Mouse (Mus musculus): ENCODE measurements around the gene Ap3m1.
A peak's percentile ranks its signal among the peaks of the same experiment; 100 is the strongest.
"Not testable (repeated sequence)": the region's sequence is repeated elsewhere in the genome, so short reads cannot be mapped to it uniquely, and the experiment has no call there.

Ap3m1 gene

DNA sequence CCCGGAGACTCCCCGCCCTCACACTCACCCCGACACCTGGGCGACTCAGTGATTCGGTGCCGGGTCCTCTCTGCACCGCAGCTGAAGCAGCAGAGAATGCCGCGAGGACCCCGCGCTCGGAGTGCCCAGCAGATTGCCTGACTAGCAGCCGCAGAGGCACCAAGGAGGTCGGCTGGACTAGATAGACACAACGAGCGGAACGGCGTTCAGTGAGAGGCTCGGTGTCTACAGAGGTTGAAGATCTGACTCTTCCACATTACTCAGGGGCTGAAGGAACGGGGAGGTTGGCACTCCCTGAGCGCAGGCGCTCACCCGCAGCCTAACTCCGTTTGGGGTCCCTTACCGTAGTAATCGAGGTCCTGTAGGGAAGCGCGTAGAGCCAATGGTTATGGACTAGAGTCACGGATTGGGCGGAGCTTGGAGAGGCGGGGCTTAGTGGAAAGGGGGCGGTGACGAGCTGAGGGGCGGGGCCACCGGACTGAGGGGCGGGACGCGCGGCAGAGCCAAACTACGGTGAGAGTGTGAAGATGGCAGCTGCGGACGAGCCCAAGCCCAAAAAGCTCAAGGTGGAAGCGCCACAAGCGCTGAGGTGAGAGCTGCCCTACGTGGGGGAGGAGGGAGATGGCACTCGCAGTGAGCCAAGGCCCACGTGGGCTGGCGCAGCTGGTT, at the start of gene Ap3m1, which contains the start of gene Adk:
Gene Ap3m1, minus strand, starts transcription at position 397 of the 669 bp plus-strand sequence.
Gene Adk, plus strand, starts transcription at position 463 of the 669 bp plus-strand sequence.
- peak; percentile 93 for DNase-seq

DNA sequence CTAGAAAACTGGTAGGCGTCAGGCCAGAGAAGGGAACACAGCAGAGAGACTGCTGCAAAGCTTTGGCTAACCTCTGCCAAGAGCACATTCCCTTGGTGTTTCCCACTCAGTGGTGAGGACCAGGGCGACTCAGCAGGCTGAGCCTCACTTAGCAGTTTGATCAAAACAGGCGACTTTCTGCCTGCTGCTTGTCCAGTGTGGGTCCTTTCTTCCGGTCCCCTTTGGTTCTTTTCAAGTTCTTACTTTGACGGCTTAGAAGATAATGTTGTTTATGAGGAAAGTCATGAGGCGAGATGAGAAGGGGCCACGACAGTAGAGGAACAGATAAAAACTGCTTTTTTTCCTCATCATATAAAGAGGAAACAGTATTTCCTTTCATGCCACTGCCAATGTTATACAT, 49.3 kb upstream of the Ap3m1 start:
- DNase-seq: no peak

DNA sequence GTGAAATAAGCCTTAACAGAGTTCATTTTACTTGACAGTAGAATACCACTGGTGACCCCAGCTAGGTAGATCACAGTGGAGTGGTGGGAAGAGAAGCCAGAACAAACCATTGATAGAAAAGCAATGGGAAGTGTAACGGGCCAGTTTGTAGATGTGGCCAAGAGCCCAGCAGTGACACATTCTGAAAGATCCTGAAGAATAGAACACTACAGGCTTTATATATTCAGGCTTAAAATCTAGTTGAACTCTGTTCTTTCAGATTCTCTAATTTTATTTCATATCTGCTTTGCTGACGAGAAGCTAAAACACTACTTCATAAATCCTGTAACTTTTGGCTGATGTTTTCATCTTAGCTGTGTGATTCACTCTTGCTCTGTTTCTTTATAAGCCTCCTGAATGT, 48.6 kb upstream of the Ap3m1 start:
- DNase-seq: no peak

DNA sequence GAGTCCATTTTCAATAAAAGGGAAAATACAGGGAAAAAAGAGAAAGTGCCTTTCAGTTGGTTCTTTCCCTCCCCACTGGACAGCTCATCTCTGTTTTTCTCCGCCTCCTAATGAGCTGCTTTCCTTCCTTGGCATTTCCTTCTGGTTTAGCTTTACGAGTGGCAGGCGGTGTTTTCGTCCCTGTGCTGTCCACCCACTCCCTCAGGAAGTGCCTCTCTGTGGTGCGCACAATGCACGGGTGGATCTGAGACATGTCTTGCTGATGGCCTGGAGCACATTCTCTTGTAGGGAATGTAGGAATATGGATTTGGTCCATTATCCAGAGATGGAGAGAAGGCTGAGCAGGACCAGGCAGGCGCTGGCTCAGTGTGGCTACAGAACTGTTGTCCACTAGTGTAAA, 47.1 kb upstream of the Ap3m1 start:
- peak; percentile 76 for DNase-seq

DNA sequence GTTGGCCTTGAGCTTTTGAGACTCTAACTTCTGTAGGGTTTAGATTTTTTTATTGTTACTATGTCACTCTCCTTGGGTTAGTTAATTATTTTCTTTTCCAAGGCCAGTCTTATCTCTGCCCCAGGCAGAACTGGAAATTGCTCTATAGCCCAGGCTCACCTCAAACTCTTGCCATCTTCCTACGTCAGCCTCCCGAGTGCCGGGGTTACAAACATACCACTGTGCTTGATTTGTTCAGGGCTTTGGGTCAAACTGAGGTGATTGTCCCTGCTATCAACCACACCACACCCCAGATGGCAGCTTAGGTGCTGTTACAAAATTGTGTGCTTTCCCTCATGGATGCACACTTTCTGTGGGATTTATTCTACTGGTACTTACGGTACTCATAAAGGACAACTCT, 44.4 kb upstream of the Ap3m1 start:
- no peak for DNase-seq

DNA sequence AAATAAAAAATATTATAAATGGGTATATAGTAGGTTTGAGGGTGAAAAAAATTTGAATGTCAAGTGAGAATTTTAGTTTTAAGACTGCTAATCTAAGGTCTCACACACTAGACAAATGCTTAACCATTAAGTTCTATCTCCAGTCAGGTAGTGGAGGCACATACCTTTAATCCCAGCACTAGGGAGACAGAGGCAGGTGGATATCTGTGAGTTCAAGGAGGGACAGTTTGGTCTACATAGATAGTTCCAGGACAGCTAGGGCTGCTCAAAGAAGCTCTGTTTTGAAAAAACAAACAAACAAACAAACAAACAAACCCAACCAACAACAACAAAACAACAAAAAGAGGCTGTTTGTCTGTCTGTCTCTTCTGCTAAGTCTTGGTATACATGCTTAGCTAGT, 44.0 kb upstream of the Ap3m1 start:
- DNase-seq: no peak

DNA sequence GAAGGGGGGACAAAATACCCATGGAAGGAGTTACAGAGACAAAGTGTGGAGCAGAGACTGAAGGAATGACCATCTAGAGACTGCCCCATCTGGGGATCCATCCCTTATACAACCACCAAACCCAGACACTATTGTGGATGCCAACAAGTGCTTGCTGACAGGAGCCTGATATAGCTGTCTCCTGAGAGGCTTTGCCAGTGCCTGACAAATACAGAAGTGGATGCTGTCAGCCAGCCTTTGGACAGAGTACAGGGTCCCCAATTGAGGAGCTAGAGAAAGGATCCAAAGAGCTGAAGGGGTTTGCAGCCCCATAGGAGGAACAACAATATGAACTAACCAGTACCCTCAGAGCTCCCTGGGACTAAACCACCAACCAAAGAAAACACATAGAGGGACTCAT, 41.9 kb upstream of the Ap3m1 start:
- not testable (repeated sequence) for DNase-seq

DNA sequence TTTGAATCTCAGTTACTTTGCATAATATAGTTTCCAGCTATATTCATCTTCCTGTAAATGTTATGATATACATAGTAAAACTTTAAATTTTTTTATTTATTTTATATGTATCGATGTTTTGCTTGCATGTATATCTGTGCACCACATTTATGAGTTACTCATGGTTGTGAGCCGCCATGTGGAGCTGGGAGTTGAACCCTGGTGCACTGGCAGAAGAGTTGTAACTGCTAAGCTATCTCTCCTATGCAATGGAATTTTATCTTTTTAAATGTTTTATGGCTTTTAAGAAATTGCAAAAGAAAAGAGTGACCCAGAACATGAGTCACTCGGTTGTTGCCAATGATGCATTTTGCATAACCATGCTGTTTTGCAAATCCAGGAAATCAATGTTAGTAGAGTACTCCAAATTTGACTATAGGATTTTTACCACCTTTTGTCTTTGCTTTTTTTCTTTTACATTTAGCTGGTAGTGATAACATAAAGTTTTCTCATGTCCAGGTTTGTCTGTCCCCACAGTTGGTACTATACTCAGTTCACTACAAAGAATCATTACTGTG, 38.7 kb upstream of the Ap3m1 start:
- DNase-seq: no peak

DNA sequence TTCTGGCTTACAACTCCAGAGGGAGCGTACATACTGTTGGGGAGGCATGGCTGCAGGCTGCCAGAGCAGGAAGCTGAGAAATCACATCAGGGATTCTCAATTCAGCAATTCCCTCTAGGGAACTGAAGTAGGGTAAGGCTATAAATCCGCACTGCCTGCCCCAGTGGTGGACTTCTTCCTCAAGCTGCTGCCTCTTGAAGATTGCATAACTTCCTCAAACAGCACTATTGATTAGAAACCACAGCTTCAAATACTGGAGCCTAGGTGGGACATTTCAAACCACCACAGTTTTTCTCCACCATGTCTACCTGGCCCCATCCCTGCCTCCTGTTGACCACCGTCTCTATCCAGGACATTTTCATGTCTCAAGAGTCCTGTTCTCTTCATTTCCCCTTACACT, 38.1 kb upstream of the Ap3m1 start:
- DNase-seq: no peak

DNA sequence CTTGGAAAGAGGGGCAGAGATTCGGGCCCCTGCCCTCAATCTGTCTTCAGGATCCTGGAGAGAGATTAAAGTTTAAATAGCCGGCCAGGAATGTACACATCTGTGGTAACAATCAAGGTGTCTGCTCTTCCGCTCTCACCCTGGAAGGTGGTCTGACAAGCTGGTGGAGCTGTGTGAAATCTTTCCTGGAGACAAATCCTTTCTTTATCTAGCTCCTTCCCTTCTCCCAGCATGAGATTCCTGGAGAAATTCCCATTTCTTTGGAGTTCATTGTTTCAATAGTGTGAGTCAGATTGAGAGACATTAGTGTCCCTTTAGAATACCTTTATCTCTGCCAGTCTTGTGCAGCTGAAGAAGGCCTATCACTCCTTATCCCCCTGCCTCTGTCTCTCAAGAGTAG, 36.4 kb upstream of the Ap3m1 start:
- DNase-seq: no peak

DNA sequence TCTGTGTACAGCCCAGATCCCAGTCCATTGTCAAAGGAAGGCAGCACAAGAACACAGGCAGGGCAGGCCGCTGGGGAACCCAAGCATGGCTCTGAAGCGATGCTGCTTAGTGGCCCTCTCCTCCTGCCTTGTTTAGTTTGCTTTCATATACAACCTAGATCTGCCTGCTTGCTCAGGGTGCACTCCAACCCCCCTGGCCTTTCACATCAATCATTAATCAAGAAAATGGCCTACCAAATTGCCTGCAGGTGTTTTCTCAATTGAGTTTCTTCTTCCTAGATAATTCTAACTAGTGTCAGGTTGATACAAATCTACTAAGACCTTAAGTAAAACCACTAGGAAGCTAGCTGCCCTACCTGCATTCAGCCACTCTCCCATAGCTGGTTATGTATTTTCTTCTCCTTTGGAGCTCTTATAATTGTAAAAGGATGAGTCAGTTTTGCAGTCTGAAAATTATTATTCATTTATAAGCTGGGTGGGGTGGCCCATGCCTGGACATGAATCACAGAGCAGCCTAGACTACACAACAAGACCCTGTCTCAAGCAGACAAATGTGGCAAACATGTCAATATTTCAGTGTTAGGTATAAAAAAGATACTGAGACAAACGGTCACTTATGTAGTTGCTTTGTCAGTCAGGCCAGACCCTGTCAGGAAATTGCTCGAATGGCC, 35.2 kb upstream of the Ap3m1 start:
- no peak for DNase-seq

DNA sequence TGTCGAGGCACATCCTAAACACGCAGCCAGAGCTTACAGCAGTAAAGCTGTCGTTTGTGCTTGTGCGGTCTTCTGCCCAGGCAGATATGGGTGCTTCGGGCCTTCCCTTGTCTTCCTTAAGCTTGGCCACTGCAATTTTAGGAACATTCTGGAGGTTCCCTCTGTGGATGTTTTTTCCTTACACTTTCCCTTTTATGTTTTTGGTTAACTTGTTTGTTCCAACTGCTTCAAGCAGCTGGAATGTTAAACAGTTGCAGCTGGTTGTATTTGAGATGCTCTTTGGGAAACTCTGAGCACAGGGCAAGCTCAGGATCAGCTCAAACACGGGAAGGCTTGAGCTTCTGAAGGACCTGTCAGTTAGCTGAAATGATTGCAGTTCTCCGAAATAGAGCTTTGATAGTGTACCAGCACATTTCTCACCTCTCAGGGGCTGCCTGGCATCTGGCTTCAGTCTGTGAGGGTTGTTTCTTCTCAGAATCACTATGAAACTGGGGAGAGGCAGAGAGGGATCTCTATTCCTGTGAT, 34.6 kb upstream of the Ap3m1 start:
- no peak for DNase-seq

DNA sequence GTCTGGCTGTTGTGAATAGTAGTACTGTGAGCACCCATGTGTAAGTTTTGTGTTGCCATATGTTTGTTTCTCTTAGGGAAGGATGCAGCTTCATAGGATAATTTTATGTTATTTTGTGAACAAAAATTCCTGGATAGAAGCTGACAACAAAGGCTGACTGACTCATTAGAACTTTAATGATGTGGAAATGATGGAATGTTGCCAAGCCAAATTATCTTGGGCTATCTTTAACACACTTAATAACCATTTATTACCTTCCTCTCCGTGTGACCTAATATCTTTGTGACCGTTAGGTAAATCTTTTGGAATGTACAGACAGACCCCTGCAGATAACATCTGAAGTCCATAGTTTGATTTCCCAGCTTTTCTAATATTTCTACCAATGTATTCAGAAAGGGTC, 33.8 kb upstream of the Ap3m1 start:
- no peak for DNase-seq

DNA sequence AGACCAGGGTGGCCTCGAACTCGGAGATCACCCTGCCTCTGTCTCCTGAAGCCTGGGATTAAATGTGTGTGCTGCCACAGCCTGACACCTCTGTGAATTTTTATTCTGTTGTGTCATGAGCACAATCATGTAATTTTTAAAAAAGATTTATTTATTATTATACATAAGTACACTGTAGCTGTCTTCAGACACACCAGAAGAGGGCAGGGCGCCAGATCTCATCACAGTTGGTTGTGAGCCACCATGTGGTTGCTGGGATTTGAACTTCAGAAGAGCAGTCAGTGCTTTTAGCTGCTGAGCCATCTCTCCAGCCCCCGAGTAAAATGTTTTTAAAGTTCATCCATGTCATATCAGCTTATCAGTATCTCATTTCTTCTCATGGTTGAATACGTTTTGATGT, 33.4 kb upstream of the Ap3m1 start:
- no peak for DNase-seq

DNA sequence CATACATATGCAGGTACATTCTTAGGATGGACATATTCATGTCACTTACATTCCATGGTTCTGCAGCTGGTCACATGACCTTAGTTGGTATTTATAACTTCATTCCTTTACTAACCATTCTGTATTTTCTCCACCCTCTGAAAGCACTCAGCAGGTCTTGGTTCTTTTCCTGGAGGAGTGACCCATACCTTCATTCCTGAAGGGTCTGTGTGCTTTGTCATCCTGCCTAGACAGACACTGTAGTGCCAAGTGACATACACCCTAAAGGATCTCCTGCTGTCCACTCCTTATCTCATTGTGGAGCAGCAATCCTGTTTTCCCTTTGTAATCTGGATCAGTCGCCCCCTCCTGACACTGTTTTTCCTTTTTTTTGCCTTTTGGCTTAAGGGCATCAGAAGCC, 30.5 kb upstream of the Ap3m1 start:
- no peak for DNase-seq

DNA sequence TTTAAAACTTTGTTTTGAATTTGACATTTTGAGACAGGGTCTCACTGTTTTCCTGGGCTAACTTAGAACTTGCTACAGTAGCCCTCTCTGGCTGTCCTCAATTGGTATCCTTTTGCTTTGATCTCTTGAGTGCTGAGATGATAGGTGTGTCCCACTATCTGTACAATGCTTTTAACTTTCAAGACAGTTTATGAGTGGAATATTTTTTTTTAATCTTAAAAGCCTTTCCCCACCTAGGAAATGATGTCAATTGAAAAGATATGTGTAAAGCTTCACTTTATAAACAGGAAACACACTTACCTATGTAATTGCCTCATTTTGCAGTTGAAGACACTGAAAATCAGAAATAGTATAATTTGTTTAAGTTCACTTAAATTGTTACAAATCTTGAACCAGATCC, 26.2 kb upstream of the Ap3m1 start:
- no peak for DNase-seq

DNA sequence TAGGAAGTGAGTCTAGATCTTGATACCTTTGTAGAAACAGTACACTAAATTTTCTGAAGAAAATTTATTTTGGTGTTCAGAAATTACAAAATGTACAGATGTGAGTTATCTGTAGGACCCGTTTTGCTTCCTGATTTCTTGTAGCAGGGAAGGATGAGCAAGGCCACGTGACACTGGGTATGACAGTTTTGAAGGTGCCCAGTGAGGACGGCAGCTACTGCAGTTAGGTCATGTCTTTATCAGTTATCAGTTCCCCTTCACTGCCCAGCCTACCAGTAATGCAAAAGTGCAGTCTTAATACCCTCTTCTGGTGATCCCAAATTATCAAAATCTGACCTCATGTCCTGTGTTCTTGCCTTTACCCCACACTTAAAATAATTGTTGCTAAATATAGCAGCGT, 25.6 kb upstream of the Ap3m1 start:
- no peak for DNase-seq

DNA sequence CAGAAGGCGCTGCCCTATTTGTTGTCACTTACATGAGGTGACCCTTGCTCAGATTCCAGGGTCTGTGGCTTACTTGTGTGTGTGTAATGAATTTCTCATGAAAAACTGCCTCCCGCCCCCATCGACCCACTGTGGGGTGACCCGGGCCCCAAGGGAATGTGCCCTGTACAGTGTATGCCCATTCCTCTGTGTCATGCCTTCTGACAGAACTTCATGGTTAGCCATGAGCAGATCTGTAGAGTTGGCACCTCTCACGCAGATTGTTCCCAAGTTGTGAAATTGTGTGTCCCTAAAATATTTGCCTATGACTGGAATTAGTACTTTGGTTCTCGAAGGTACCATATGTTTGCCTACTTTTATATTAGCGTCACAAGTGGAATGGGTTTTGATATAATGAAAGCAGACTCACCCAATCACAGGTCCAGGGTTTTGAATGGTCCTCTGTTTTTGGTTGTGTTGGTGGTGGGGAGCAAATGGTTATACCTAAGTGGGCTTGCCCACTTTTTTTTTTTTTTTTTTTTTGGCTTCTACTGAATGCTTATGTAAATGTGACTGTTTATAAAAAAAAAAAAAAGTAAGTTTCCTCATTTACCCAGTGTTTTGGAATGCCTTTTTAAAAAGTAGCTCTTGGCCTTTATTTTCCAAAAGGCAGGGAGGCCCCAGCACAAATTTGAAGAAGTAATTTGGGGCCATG, 24.3 kb upstream of the Ap3m1 start:
- DNase-seq: no peak

DNA sequence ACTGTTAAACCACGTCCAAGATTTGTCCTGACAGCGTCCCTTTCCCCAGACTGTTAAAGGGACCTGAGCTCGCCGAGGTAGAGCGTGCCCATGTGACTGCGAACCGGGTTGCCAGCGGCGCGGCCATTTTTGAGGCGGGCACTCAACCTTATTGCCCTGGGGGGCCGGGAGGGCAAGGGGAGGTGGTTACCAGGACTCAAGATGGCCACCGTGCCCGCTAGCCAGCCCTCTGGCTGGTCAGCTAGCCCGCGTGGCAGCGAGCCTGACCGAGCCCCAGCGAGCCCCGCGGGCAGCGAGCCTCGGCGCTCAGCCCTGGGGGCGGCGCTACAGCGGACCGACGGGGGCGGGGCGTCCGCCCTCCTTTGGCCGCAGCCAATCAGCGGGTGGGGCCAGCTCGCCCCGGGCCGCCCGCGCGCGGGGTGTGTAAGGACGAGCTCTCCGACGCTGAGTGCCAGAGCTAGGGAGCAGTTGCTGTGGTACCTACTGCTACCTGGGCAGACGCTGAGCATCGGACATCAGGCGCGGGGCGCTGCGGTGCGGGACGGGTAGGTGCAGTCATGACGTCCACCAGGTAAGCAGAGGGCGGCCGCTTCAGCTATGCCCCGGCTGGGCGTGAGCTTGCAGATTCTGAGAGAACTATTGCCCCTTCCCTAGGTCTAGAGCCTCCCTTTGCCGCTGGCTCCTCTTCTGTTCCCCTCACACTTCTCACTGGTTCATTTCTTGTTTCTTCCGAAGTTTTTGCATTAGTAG, 23.6 kb upstream of the Ap3m1 start:
- DNase-seq: peak; percentile 90

DNA sequence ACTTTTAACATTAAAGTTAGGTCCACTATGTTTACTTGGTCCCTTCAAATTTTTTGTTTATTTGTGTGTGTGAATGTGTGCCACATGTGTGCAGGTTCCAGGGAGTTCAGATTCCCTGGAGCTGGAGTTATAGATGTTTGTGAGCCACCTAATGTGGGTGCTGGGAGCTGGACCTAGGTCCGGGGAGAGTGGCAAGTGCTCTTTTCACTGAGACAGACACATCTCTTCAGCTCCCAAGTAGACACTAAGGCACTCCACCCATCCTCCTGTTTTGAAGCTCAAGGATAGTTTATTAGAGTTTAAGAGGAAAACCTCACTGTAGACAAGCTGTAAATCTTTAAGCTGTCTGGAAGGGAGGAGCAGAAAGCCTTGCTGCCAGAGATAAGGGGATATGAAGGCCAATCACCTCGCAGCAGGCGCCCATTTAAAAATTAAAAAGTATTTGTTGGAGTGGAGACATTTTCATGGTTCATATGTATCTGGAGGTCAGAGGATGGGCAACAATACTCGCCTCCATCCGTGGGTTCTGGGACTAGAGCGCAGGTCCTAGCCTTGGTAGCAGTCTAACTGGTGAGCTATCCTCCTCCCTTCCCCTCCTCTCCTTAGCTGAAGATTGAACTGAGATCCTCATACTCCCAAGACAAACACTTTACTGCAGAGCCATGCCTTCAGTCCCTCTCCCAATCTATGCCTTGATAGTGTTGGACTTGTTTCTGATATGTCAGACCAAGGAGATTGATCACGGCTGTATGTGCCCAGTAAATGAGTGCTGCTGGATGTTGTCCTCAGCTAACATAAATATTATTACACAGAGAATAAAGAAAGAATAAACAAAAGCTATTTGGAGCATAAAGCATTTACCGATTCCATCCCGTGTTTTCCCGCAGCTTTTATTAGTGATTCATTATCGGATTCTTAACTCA, 22.4 kb upstream of the Ap3m1 start:
- no peak for DNase-seq

DNA sequence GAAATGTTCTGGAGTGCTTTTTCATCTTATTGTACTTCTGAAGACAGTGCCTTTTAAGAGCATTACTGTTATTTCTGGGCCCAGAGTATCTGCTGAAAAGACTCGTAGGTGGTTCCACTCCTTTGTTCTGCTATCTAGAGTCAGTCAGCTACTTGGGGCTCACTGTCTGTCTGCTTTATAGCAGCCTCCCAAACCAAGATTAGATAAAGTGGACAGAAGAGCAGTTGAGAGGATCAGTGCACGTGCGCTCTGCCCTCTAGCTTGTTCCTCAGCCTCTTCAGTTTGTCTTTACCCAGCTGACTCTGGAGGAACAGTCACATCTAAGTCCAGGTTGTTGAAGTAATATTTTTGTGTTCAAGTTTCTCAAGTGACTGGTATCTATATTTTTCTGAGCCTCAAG, 21.7 kb upstream of the Ap3m1 start:
- no peak for DNase-seq

DNA sequence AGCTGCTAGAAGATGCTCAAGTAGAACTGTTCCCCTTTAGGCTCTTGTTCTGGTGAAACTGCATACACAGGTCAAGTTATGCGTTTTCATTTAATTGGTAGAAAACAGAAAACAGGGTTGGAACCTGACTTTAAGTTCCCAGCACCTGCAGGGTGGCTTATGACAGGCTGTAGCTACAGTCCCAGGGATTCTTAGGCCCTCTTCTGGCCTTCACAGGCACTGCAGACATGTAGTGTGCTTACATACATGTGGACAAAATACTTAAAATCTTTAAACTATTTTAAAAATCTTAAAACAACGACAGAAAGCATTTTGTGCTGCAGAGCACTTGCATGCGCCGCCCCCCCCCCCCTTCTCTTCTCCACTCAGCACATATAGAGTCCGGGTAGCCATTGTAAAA, 17.3 kb upstream of the Ap3m1 start:
- DNase-seq: no peak

Measured in right cerebral cortex, adult 18-20 months (tissue).